In the genomic region with DNA sequence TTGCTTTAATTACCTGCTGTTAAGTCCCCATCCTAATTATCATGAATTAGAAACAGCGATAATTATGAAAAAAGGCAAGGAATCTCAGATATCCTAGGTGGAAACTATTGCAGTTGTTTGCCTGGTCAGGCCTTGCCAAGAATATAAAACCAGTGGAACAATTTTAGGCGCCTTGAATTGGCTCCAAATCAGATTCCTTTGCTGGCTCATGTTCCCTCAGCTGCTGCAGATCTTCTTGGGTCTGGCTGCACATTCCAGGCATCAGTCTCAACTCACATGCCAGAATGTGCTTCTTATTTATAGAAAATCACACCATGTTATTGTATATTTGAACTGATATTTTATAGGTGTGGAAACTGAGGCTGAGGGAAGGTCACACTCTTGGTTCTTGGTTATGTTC, we compare ENCODE assay signal across 9 mouse cellular contexts.
A peak's percentile ranks its signal among the peaks of the same experiment; 100 is the strongest.
DNase-seq lines count a peak whose midpoint lies in the region; ATAC-seq and TF ChIP-seq lines count a peak whose summit lies in the region.
"Had no signal": no experiment of that assay in that cellular context is flagged by ENCODE, and none has a peak within 500 bp of the region (broad histone marks: within the 10 kb centered on the region; RNA-seq: fewer than 3 reads in every experiment).

No protein-coding gene starts in this region.

- H3K79me2 ChIP-seq in heart, adult 2 months (replicated peaks; ENCODE audit: control insufficient read depth, insufficient read depth, low read length): peaks cover 7% of the 10 kb centered on the region

- TF ChIP-seq CTCF in heart, adult 2 months (IDR thresholded peaks at IDR 0.05): no peak

- intact Hi-C loops in heart, adult 2 months (cut with DNase I): no loop called here

- DNase-seq in ovary, adult 18-20 months (ENCODE audit: low spot score): peak; percentile 33
- no peak for DNase-seq in ovary, postnatal 10 days (ENCODE audit: low spot score)
- DNase-seq in heart, adult 2 months: peak in 1 of 2 experiments; percentile 42
- DNase-seq in kidney, postnatal 4 days: peak; percentile 10 to 13
- DNase-seq in right cerebral cortex, postnatal 25 days: peak; percentile 44
- DNase-seq in hindbrain, embryonic 10.5 days (ENCODE audit: low spot score): no peak

- H3K9me3 ChIP-seq in hindbrain, embryonic 10.5 days: no peaks in the 10 kb centered on the region
- H3K9me3 ChIP-seq: hindbrain, embryonic 15.5 days; neural tube, embryonic 12.5 days had no signal

- no peak overlapping the region for H3K4me3 ChIP-seq in heart, adult 2 months
- H3K4me3 ChIP-seq in hindbrain, embryonic 10.5 days: no peak overlapping the region
- H3K4me3 ChIP-seq: hindbrain, embryonic 15.5 days; neural tube, embryonic 12.5 days had no signal

- TF ChIP-seq EP300 in heart, adult 2 months (IDR thresholded peaks at IDR 0.05; ENCODE audit: insufficient read depth, low read depth, low read length): no peak

- no peak for TF ChIP-seq POLR2A in heart, adult 2 months (IDR thresholded peaks at IDR 0.05; ENCODE audit: insufficient read depth, low read depth, low read length)

- peaks cover 11% of the 10 kb centered on the region for H3K36me3 ChIP-seq in heart, adult 2 months (ENCODE audit: control insufficient read depth, insufficient read depth, low read length)
- no peaks in the 10 kb centered on the region for H3K36me3 ChIP-seq in hindbrain, embryonic 10.5 days
- H3K36me3 ChIP-seq: hindbrain, embryonic 15.5 days; neural tube, embryonic 12.5 days had no signal

- no peaks in the 10 kb centered on the region for H3K27me3 ChIP-seq in heart, adult 2 months (ENCODE audit: control insufficient read depth, insufficient read depth, low read length)
- no peaks in the 10 kb centered on the region for H3K27me3 ChIP-seq in hindbrain, embryonic 10.5 days (ENCODE audit: insufficient read depth, poor library complexity, severe bottlenecking)
- H3K27me3 ChIP-seq: hindbrain, embryonic 15.5 days; neural tube, embryonic 12.5 days had no signal

- H3K27ac ChIP-seq in heart, adult 2 months: peak overlapping the region; percentile 68
- H3K27ac ChIP-seq in hindbrain, embryonic 10.5 days: no peak overlapping the region
- H3K27ac ChIP-seq: hindbrain, embryonic 15.5 days; neural tube, embryonic 12.5 days had no signal

- H3K4me1 ChIP-seq in heart, adult 2 months (ENCODE audit: control insufficient read depth, insufficient read depth, low read length): peaks cover 11% of the 10 kb centered on the region
- peaks cover 12% of the 10 kb centered on the region for H3K4me1 ChIP-seq in hindbrain, embryonic 10.5 days (replicated peaks)

- no peak overlapping the region for H3K9ac ChIP-seq in heart, adult 2 months (ENCODE audit: low read depth, low read length)
- H3K9ac ChIP-seq: hindbrain, embryonic 15.5 days; neural tube, embryonic 12.5 days had no signal

- ATAC-seq in erythroid progenitor cell, adult 5-6 weeks (replicated peaks; ENCODE audit: low FRiP score, poor library complexity, severe bottlenecking): no peak

- WGBS in heart, adult 2 months: 24% methylated on average over 2 of the region's 2 CpGs
- WGBS in hindbrain, embryonic 10.5 days: 86% methylated on average over 2 of the region's 2 CpGs

Comparison
In these comparisons a context has a peak if more than half of its experiments do, and no peak if none do; other contexts are left out.
1. DNase-seq: peak in ovary, adult 18-20 months (single experiment), kidney, postnatal 4 days (2 of 2) and right cerebral cortex, postnatal 25 days (single experiment); none in ovary, postnatal 10 days (single experiment) and hindbrain, embryonic 10.5 days (single experiment).